ENCODE assay signal across 26 mouse cellular contexts in the genomic region with DNA sequence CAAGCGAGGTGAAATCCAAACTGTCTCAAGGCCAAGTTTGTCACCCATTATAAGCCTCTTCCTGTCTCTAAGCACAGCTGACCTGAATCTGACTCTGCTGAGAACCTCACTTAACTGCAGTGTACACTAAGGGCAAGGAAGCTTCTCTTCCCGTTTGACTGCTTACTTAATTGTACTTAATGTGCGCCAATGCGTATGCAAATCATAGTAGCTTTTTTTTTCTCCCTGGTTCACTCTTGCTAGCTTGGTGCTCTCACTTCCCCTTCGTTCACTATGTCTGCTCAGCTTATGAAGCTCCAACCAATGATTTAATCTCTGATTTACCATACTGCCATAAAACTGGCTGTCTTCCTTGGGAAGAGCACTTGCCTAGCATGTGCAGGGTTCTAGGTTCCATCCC. TPM values are rescaled to one million over a fixed set of nuclear protein-coding genes. Genes with fewer than 3 reads are reported as not detected.
DNase-seq lines count a peak whose midpoint lies in the region; ATAC-seq lines count a peak whose summit lies in the region.
"Had no signal": no experiment of that assay in that cellular context is flagged by ENCODE, and none has a peak within 500 bp of the region (broad histone marks: within the 10 kb centered on the region; RNA-seq: fewer than 3 reads in every experiment).

No protein-coding gene starts in this region.

- intact Hi-C loops in left cerebral cortex, postnatal 25 days (cut with DNase I) = no loop called here

- peak; percentile 48 for DNase-seq in heart, adult 11 months
- DNase-seq in heart, adult 18-20 months = no peak
- DNase-seq in spleen, postnatal 36 days (ENCODE audit: low spot score in 2 of 2) = peak; percentile 69 to 72
- DNase-seq in spleen, postnatal 4 days (ENCODE audit: low spot score in 2 of 2) = no peak
- no peak for DNase-seq in cerebellum, adult 9-10 months
- no peak for DNase-seq in adrenal gland, postnatal 10 days
- no peak for DNase-seq in left cerebral cortex, postnatal 25 days (ENCODE audit: low spot score in 2 of 2)
- DNase-seq: adrenal gland, postnatal 36 days; cerebellum, adult 8-10 months; cerebellum, postnatal 36 days; gastrocnemius, postnatal 25 days; heart, postnatal 10 days; kidney, adult 11 months; kidney, postnatal 36 days; layer of hippocampus, postnatal 36 days; liver; thymus, adult 2 months; thymus, postnatal 36 days had no signal

- peak; percentile 54 for ATAC-seq in megakaryocyte progenitor cell, adult 5-6 weeks (replicated peaks; ENCODE audit: poor library complexity)
- ATAC-seq: forebrain, embryonic 15.5 days; midbrain, embryonic 16.5 days had no signal

RNA-seq across cellular contexts. Expression of gene Tcaim, which starts 20.1 kb away (rescaled TPM):
- total RNA-seq in heart, adult 18-20 months (2021) = 10 to 100 TPM; 45.2 to 47.6 TPM
- 4.0 and 4.9 TPM in 2 replicates for total RNA-seq in megakaryocyte progenitor cell, adult 5-6 weeks (2015)
- 6.8 and 8.3 TPM in 2 replicates for total RNA-seq in megakaryocyte progenitor cell, adult 5-6 weeks (2017)
- 10 to 100 TPM; 14.2 to 19.0 TPM for total RNA-seq in adrenal gland, postnatal 10 days (2021)
- 10 to 100 TPM; 17.0 to 19.7 TPM for total RNA-seq in left cerebral cortex, postnatal 25 days (2021)

RNA-seq across cellular contexts. Expression of gene Topaz1, which starts 38.1 kb away (rescaled TPM):
- not detected for total RNA-seq in heart, adult 18-20 months (2021)
- not detected in 2 replicates for total RNA-seq in megakaryocyte progenitor cell, adult 5-6 weeks (2015)
- not detected in 2 replicates for total RNA-seq in megakaryocyte progenitor cell, adult 5-6 weeks (2017)
- not detected for total RNA-seq in adrenal gland, postnatal 10 days (2021)
- total RNA-seq in left cerebral cortex, postnatal 25 days (2021) = not detected
- total RNA-seq: adrenal gland, adult 18-20 months; adrenal gland, postnatal 36 days; gastrocnemius, adult 18-20 months; gastrocnemius, postnatal 25 days; heart, adult 8-10 months; heart, postnatal 10 days; hematopoietic stem cell, adult 5-6 weeks; layer of hippocampus, postnatal 36 days; left cerebral cortex, postnatal 10 days had no signal

RNA-seq across cellular contexts. Expression of gene Gm35549, which starts 58.6 kb away (rescaled TPM):
- not detected for total RNA-seq in heart, adult 18-20 months (2021)
- not detected in 2 replicates for total RNA-seq in megakaryocyte progenitor cell, adult 5-6 weeks (2015)
- not detected in 2 replicates for total RNA-seq in megakaryocyte progenitor cell, adult 5-6 weeks (2017)
- total RNA-seq in adrenal gland, postnatal 10 days (2021) = not detected
- total RNA-seq in left cerebral cortex, postnatal 25 days (2021) = not detected
- total RNA-seq: adrenal gland, adult 18-20 months; adrenal gland, postnatal 36 days; gastrocnemius, adult 18-20 months; gastrocnemius, postnatal 25 days; heart, adult 8-10 months; heart, postnatal 10 days; hematopoietic stem cell, adult 5-6 weeks; layer of hippocampus, postnatal 36 days; left cerebral cortex, postnatal 10 days had no signal

Comparison
In these comparisons a context has a peak if more than half of its experiments do, and no peak if none do; other contexts are left out.
1. DNase-seq: peak in heart, adult 11 months (single experiment) and spleen, postnatal 36 days (2 of 2); none in heart, adult 18-20 months (0 of 2), spleen, postnatal 4 days (0 of 2), cerebellum, adult 9-10 months (single experiment), adrenal gland, postnatal 10 days (single experiment) and left cerebral cortex, postnatal 25 days (0 of 2).